Mouse (Mus musculus): ENCODE data around the gene Cpe. TPM values are rescaled to one million over a fixed set of nuclear protein-coding genes. Genes with fewer than 3 reads are reported as not detected.

Gene Cpe
- total and polyA plus RNA-seq, 2 experiments from 2014 or later: 149 to 247 TPM

- Histone ChIP-seq H3K4me1 (ENCODE audit: control insufficient read depth, insufficient read depth) (peaks cover 20% of the 10 kb centered on the region), H3K36me3 (replicated peaks; ENCODE audit: control insufficient read depth, insufficient read depth, low read length) (peaks cover 13% of the 10 kb centered on the region), H3K4me3 (ENCODE audit: low read depth, low read length) (no peak overlapping the region), H3K27ac (ENCODE audit: low read depth) (no peak overlapping the region), H3K4me2 (ENCODE audit: low read depth, low read length) (no peak overlapping the region), H3K9ac (replicated peaks; ENCODE audit: low read depth, low read length) (no peak overlapping the region), H3K9me3 (replicated peaks; ENCODE audit: control insufficient read depth, low read length) (0 out of 2 replicates have a peak, but pooled peaks cover 3% of the 10 kb centered on the region), H3K27me3 (ENCODE audit: control insufficient read depth, insufficient read depth, low read length) (no peaks in the 10 kb centered on the region)
- DNase-seq (ENCODE audit: low spot score) (no peak), ATAC-seq (ENCODE audit: insufficient read depth, low read depth) (no peak)
- 79% methylated on average over 3 of the region's 3 CpGs for WGBS
- no peak for TF ChIP-seq EP300 (IDR thresholded peaks at IDR 0.05; ENCODE audit: low read depth)
- TF ChIP-seq CTCF (IDR thresholded peaks at IDR 0.05; ENCODE audit: low read depth): no peak
Measured at GRCm38 (mm10) chr8:64616566-64616965, 76.3 kb downstream of the Cpe start.

DNA sequence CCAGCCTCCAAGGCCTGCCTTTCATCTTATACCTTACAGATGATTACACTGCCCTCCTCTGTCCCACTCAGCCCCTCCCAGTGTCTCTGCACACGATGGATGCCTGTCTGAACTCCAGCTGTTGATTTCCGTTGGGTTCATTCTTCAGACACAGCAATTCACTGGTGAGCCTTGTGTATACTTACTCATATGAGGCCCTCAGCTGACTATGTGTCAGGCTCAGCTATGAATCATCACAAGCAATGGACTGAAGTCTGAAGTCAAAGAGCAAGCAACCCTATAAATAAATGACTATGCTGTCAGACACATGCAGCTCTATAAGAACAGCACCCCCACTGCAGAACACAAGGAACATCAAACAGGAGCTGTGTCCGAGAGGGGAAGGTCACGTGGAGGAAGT lies 77.4 kb downstream of the Cpe start:
- no peak for TF ChIP-seq EP300 (IDR thresholded peaks at IDR 0.05; ENCODE audit: low read depth)
- TF ChIP-seq CTCF (IDR thresholded peaks at IDR 0.05; ENCODE audit: low read depth): no peak
- no peak overlapping the region for H3K9ac ChIP-seq (replicated peaks; ENCODE audit: low read depth, low read length)
- H3K27ac ChIP-seq (ENCODE audit: low read depth): no peak overlapping the region
- peaks cover 14% of the 10 kb centered on the region for H3K4me1 ChIP-seq (ENCODE audit: control insufficient read depth, insufficient read depth)
- no peak overlapping the region for H3K4me3 ChIP-seq (ENCODE audit: low read depth, low read length)
- H3K27me3 ChIP-seq (ENCODE audit: control insufficient read depth, insufficient read depth, low read length): no peaks in the 10 kb centered on the region
- H3K36me3 ChIP-seq (replicated peaks; ENCODE audit: control insufficient read depth, insufficient read depth, low read length): peaks cover 13% of the 10 kb centered on the region
- ATAC-seq (ENCODE audit: insufficient read depth, low read depth) (no peak), DNase-seq (ENCODE audit: low spot score) (no peak)
- H3K9me3 ChIP-seq (replicated peaks; ENCODE audit: control insufficient read depth, low read length): 0 out of 2 replicates have a peak, but pooled peaks cover 3% of the 10 kb centered on the region
- H3K4me2 ChIP-seq (ENCODE audit: low read depth, low read length): no peak overlapping the region
- WGBS: 64% methylated on average over 4 of the region's 4 CpGs

DNA sequence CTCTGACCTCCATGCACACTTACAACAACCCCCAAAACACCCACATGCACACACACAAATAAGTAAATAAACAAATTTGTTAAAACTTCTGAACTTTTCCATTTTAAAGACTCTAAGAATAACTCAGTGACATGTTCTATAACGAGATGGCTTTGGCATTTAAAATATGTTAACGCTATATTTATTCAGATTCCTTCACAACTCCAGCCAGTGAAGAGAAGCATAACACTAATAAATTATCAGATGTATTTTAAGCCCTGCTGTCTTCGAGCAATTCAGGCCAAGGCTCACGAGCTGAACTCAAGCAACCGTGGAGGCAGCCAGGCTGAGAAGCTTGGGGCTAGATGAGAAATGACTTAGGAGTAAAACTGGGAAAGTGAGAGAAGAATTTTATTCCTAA lies 79.2 kb downstream of the Cpe start:
- Histone ChIP-seq H3K27ac (ENCODE audit: low read depth) (no peak overlapping the region), H3K4me1 (ENCODE audit: control insufficient read depth, insufficient read depth) (peaks cover 8% of the 10 kb centered on the region; the same call in 1 of the 2 replicates), H3K4me3 (ENCODE audit: low read depth, low read length) (no peak overlapping the region), H3K9me3 (replicated peaks; ENCODE audit: control insufficient read depth, low read length) (0 out of 2 replicates have a peak, but pooled peaks cover 3% of the 10 kb centered on the region), H3K9ac (replicated peaks; ENCODE audit: low read depth, low read length) (no peak overlapping the region), H3K27me3 (ENCODE audit: control insufficient read depth, insufficient read depth, low read length) (no peaks in the 10 kb centered on the region), H3K4me2 (ENCODE audit: low read depth, low read length) (no peak overlapping the region), H3K36me3 (replicated peaks; ENCODE audit: control insufficient read depth, insufficient read depth, low read length) (peaks cover 13% of the 10 kb centered on the region)
- TF ChIP-seq EP300 (IDR thresholded peaks at IDR 0.05; ENCODE audit: low read depth) (no peak), CTCF (IDR thresholded peaks at IDR 0.05; ENCODE audit: low read depth) (no peak)
- DNase-seq (ENCODE audit: low spot score): no peak
- ATAC-seq (ENCODE audit: insufficient read depth, low read depth): no peak
- 24% methylated on average over 5 of the region's 5 CpGs for WGBS

GRCm38 (mm10) chr8:64611210-64611974 lies 81.5 kb downstream of the Cpe start:
- WGBS: 70% methylated on average over 11 of the region's 11 CpGs
- no peak for ATAC-seq (ENCODE audit: insufficient read depth, low read depth)
- no peak overlapping the region for H3K9ac ChIP-seq (replicated peaks; ENCODE audit: low read depth, low read length)
- TF ChIP-seq CTCF (IDR thresholded peaks at IDR 0.05; ENCODE audit: low read depth) (no peak), EP300 (IDR thresholded peaks at IDR 0.05; ENCODE audit: low read depth) (no peak)
- H3K36me3 ChIP-seq (replicated peaks; ENCODE audit: control insufficient read depth, insufficient read depth, low read length): peaks cover 13% of the 10 kb centered on the region
- H3K4me2 ChIP-seq (ENCODE audit: low read depth, low read length): no peak overlapping the region
- H3K27ac ChIP-seq (ENCODE audit: low read depth): no peak overlapping the region
- no peaks in the 10 kb centered on the region for H3K27me3 ChIP-seq (ENCODE audit: control insufficient read depth, insufficient read depth, low read length)
- H3K4me1 ChIP-seq (ENCODE audit: control insufficient read depth, insufficient read depth): peaks cover 8% of the 10 kb centered on the region; the same call in 1 of the 2 replicates
- no peak for DNase-seq (ENCODE audit: low spot score)
- H3K4me3 ChIP-seq (ENCODE audit: low read depth, low read length): no peak overlapping the region
- 0 out of 2 replicates have a peak, but pooled peaks cover 3% of the 10 kb centered on the region for H3K9me3 ChIP-seq (replicated peaks; ENCODE audit: control insufficient read depth, low read length)

DNA sequence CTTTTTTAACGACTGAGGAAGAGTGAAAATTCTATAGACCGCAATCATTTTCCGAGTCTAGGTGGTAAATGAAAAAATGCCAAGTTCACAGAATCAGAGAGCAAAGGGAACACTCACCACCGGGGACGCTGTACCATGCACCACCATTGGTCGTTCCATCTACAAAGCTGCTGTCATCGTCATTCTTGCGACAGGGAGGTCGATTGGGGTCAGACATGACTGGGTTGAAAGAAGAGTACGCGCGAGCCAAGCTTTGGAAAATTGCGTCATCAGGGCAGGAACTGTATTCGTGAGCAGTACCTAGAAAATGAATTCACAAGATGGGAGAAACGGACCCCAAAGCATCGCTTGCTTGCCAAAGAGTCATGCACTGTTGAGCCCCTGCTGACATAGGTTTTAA lies 83.9 kb downstream of the Cpe start:
- H3K9me3 ChIP-seq (replicated peaks; ENCODE audit: control insufficient read depth, low read length): no peaks in the 10 kb centered on the region
- no peak overlapping the region for H3K4me3 ChIP-seq (ENCODE audit: low read depth, low read length)
- peaks cover 13% of the 10 kb centered on the region; the same call in 1 of the 2 replicates for H3K36me3 ChIP-seq (replicated peaks; ENCODE audit: control insufficient read depth, insufficient read depth, low read length)
- DNase-seq (ENCODE audit: low spot score) (no peak), ATAC-seq (ENCODE audit: insufficient read depth, low read depth) (no peak)
- no peak overlapping the region for H3K4me2 ChIP-seq (ENCODE audit: low read depth, low read length)
- TF ChIP-seq CTCF (IDR thresholded peaks at IDR 0.05; ENCODE audit: low read depth) (no peak), EP300 (IDR thresholded peaks at IDR 0.05; ENCODE audit: low read depth) (no peak)
- H3K27ac ChIP-seq (ENCODE audit: low read depth): no peak overlapping the region
- no peak overlapping the region for H3K9ac ChIP-seq (replicated peaks; ENCODE audit: low read depth, low read length)
- 88% methylated on average over 16 of the region's 16 CpGs for WGBS
- H3K27me3 ChIP-seq (ENCODE audit: control insufficient read depth, insufficient read depth, low read length): no peaks in the 10 kb centered on the region
- H3K4me1 ChIP-seq (ENCODE audit: control insufficient read depth, insufficient read depth): peaks cover 6% of the 10 kb centered on the region; the same call in 1 of the 2 replicates

Measured in heart, postnatal 0 days (tissue).